Mouse (Mus musculus) stomach, embryonic 15.5 days (tissue): Measurements from ENCODE around the gene Entpd1. TPM values are rescaled to one million over a fixed set of nuclear protein-coding genes. Genes with fewer than 3 reads are reported as not detected.

Source experiments
- ATAC-seq: fragments of 200-750 bp; cut with Nextera tagmentation; 2 replicates; pipeline ENCODE4 v1.8.0; 2017; ENCODE audit warnings: low read depth, moderate number of reproducible peaks, moderate TSS enrichment; ENCODE audit not compliant: insufficient read depth, low FRiP score
- H3K27ac ChIP-seq: fragments of 300-500 bp; sonication (generic); 2 replicates; pipeline ENCODE4 v1.5.1; 2015; ENCODE audit warnings: mild to moderate bottlenecking, inconsistent platforms
- H3K27me3 ChIP-seq: fragments of 300-500 bp; sonication (generic); replicated peaks from 2 replicates; pipeline ENCODE4 v1.6.1; 2015; ENCODE audit warnings: inconsistent platforms
- H3K36me3 ChIP-seq: fragments of 300-500 bp; sonication (generic); 2 replicates; pipeline ENCODE4 v1.6.1; 2015; ENCODE audit warnings: inconsistent platforms
- H3K4me1 ChIP-seq: fragments of 300-500 bp; sonication (generic); 2 replicates; pipeline ENCODE4 v1.6.1; 2015; ENCODE audit warnings: inconsistent platforms
- H3K4me2 ChIP-seq: fragments of 300-500 bp; sonication (generic); 2 replicates; pipeline ENCODE4 v1.6.1; 2015; ENCODE audit warnings: mild to moderate bottlenecking, inconsistent platforms
- H3K4me3 ChIP-seq: fragments of 300-500 bp; sonication (generic); replicated peaks from 2 replicates; pipeline ENCODE4 v1.5.1; 2015; ENCODE audit warnings: inconsistent platforms
- H3K9ac ChIP-seq: fragments of 300-500 bp; sonication (generic); 2 replicates; pipeline ENCODE4 v1.6.1; 2015; ENCODE audit warnings: inconsistent platforms
- H3K9me3 ChIP-seq: fragments of 300-500 bp; sonication (generic); 2 replicates; pipeline ENCODE4 v1.6.1; 2016; ENCODE audit warnings: inconsistent platforms
- WGBS: fragments of 180-500 bp; shearing (Covaris S2); methylation state at CpG from one replicate; pipeline ENCODE4 v1.1.7; 2015; 5-methylcytosine and 5-hydroxymethylcytosine counted together
- polyA plus RNA-seq: library from polyadenylated mRNA; unstranded; fragments of >200 nt; fragmentation: Nextera tagmentation; extraction: Ambion mirVana; gene quantifications from 2 replicates; pipeline ENCODE4 v1.2.1, GENCODE M21; 2015

Gene Entpd1
- polyA plus RNA-seq, 1 experiment from 2014 or later = 10.9 TPM

DNA sequence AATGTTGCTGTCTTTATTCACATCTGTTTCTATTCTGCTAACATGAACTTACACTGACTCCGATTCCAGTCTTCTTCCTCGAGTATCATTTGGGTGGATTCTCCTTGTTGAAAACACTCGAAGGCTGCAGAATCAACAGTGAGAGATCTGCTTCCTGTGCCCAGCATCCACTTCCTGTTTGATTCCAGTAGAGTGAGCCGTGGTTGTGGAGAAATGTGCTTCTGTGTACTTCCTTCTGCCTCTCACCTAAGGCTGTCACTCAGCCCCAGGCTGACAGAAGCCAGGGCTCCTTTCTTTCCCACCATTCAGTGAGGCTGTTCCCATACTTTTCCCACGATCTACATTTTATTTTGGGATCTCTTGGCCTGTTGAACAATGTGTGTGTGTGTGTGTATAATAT is 37.9 kb downstream of the Entpd1 start:
- Histone ChIP-seq H3K9me3 (no peaks in the 10 kb centered on the region), H3K4me3 (no peak overlapping the region), H3K36me3 (no peaks in the 10 kb centered on the region), H3K27me3 (no peaks in the 10 kb centered on the region), H3K4me2 (no peak overlapping the region), H3K27ac (no peak overlapping the region), H3K4me1 (peaks cover 2% of the 10 kb centered on the region; the same call in 1 of the 2 replicates), H3K9ac (no peak overlapping the region)
- WGBS = 53% methylated on average over 5 of the region's 5 CpGs
- no peak for ATAC-seq

GRCm38 (mm10) chr19:40656207-40656606 is 44.0 kb downstream of the Entpd1 start:
- no peak for ATAC-seq
- 85% methylated on average over 5 of the region's 5 CpGs for WGBS
- Histone ChIP-seq H3K9me3 (no peaks in the 10 kb centered on the region), H3K9ac (no peak overlapping the region), H3K36me3 (no peaks in the 10 kb centered on the region), H3K4me1 (peaks cover 7% of the 10 kb centered on the region; the same call in 1 of the 2 replicates), H3K27ac (no peak overlapping the region), H3K27me3 (no peaks in the 10 kb centered on the region; the same call in 1 of the 2 replicates), H3K4me2 (no peak overlapping the region), H3K4me3 (no peak overlapping the region)

DNA sequence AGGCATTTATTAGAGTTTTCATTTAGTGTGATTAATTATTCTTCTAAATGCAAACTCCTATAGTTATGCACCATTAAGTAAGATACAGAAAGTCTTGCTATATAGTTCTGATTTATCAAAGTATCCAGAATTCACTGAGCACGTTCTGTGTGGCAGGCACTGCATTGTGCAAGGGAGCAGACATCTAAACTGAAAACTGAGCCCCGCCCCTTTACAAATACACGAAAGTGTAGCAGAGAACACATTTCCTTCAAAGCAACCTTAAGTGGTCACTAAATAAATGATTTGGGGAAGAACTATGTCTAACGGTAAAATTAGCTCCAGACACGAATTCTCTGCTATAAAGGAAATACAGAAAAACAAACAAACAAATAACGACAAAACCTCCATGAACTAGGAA is 46.1 kb downstream of the Entpd1 start:
- Histone ChIP-seq H3K4me3 (no peak overlapping the region), H3K9me3 (no peaks in the 10 kb centered on the region), H3K36me3 (no peaks in the 10 kb centered on the region), H3K4me2 (no peak overlapping the region), H3K27me3 (no peaks in the 10 kb centered on the region; the same call in 1 of the 2 replicates), H3K9ac (no peak overlapping the region), H3K27ac (no peak overlapping the region), H3K4me1 (peaks cover 7% of the 10 kb centered on the region; the same call in 1 of the 2 replicates)
- 53% methylated on average over 6 of the region's 6 CpGs for whole genome bisulfite sequencing
- no peak for ATAC-seq

- H3K36me3 ChIP-seq = no peaks in the 10 kb centered on the region
- peak overlapping the region; percentile 55; the same call in 1 of the 2 replicates for H3K4me2 ChIP-seq
- H3K9ac ChIP-seq = no peak overlapping the region
- peaks cover 7% of the 10 kb centered on the region; the same call in 1 of the 2 replicates for H3K4me1 ChIP-seq
- ATAC-seq = no peak
- H3K4me3 ChIP-seq = no peak overlapping the region
- WGBS = 49% methylated on average over 5 of the region's 5 CpGs
- H3K27ac ChIP-seq = no peak overlapping the region
- H3K27me3 ChIP-seq = no peaks in the 10 kb centered on the region; the same call in 1 of the 2 replicates
- no peaks in the 10 kb centered on the region for H3K9me3 ChIP-seq
These were observed 46.8 kb downstream of the Entpd1 start for GRCm38 (mm10) chr19:40658935-40659334.

GRCm38 (mm10) chr19:40659651-40660478 is 47.7 kb downstream of the Entpd1 start:
- peak overlapping the region; percentile 71 for H3K27ac ChIP-seq
- H3K36me3 ChIP-seq = no peaks in the 10 kb centered on the region
- H3K27me3 ChIP-seq = no peaks in the 10 kb centered on the region; the same call in 1 of the 2 replicates
- peak overlapping the region; percentile 55 for H3K4me2 ChIP-seq
- H3K4me3 ChIP-seq = peak overlapping the region; percentile 30
- peak overlapping the region; percentile 9; the same call in 1 of the 2 replicates for H3K9ac ChIP-seq
- no peak for ATAC-seq
- no peaks in the 10 kb centered on the region for H3K9me3 ChIP-seq
- WGBS = 3% methylated on average over 16 of the region's 16 CpGs
- peaks cover 7% of the 10 kb centered on the region; the same call in 1 of the 2 replicates for H3K4me1 ChIP-seq

DNA sequence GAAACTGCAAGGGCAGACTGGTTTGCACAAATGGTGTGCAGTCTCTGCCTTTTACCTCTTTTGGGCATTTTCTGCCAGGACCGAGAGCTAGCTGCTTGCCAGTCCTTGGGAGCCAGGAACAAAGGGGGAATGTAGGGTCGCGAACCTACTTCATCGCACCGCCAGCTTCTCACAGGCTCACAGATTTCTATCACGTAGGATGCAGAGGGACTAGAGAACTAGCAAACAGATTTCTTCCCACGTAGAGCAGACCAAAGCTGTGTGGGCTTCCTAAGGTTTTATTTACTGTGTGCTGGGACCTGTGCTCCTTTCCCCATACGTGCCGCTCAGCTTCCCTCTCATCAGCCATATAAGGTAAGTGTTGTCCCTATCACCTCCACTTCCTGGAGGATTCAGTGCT is 48.3 kb downstream of the Entpd1 start:
- WGBS = 23% methylated on average over 9 of the region's 9 CpGs
- H3K27ac ChIP-seq = peak overlapping the region; percentile 71

GRCm38 (mm10) chr19:40661108-40661507 is 48.9 kb downstream of the Entpd1 start:
- H3K36me3 ChIP-seq = no peaks in the 10 kb centered on the region
- ATAC-seq = no peak
- H3K9ac ChIP-seq = no peak overlapping the region
- no peaks in the 10 kb centered on the region for H3K9me3 ChIP-seq
- no peaks in the 10 kb centered on the region; the same call in 1 of the 2 replicates for H3K27me3 ChIP-seq
- H3K4me1 ChIP-seq = peaks cover 7% of the 10 kb centered on the region; the same call in 1 of the 2 replicates
- peak overlapping the region; percentile 55; the same call in 1 of the 2 replicates for H3K4me2 ChIP-seq
- peak overlapping the region; percentile 30 for H3K4me3 ChIP-seq
- WGBS = 86% methylated on average over 2 of the region's 2 CpGs
- H3K27ac ChIP-seq = no peak overlapping the region

More for the DNA sequence above, 48.3 kb downstream of the Entpd1 start:
- peak overlapping the region; percentile 55 for H3K4me2 ChIP-seq
- H3K4me3 ChIP-seq = peak overlapping the region; percentile 30
- no peaks in the 10 kb centered on the region for H3K36me3 ChIP-seq
- H3K27me3 ChIP-seq = no peaks in the 10 kb centered on the region; the same call in 1 of the 2 replicates
- peak overlapping the region; percentile 9; the same call in 1 of the 2 replicates for H3K9ac ChIP-seq
- H3K4me1 ChIP-seq = peaks cover 7% of the 10 kb centered on the region; the same call in 1 of the 2 replicates
- no peaks in the 10 kb centered on the region for H3K9me3 ChIP-seq
- no peak for ATAC-seq

DNA sequence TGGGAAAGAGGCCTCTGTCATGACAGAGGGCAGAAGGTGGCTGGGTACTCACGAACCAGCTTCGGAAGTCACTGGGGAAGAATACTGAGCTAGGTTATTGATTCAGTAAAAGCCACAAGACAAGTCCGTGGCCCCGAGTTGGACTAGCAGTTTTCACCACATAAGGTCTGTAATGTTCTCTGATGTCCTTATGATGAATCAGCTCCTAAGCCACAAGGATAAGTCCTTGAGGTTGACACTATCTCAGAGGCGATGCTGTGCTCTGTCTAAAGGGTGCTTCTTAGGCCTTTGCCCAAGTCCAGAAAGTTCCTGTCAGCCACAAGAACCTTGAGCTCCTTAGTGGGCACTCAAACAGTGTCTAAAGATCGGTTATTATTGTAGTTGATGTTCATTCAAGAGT is 49.7 kb downstream of the Entpd1 start:
- Histone ChIP-seq H3K9me3 (no peaks in the 10 kb centered on the region), H3K9ac (no peak overlapping the region), H3K4me2 (no peak overlapping the region), H3K36me3 (no peaks in the 10 kb centered on the region), H3K27ac (no peak overlapping the region), H3K4me1 (peaks cover 7% of the 10 kb centered on the region; the same call in 1 of the 2 replicates), H3K27me3 (no peaks in the 10 kb centered on the region; the same call in 1 of the 2 replicates), H3K4me3 (no peak overlapping the region)
- no peak for ATAC-seq
- WGBS = 89% methylated on average over 6 of the region's 6 CpGs

DNA sequence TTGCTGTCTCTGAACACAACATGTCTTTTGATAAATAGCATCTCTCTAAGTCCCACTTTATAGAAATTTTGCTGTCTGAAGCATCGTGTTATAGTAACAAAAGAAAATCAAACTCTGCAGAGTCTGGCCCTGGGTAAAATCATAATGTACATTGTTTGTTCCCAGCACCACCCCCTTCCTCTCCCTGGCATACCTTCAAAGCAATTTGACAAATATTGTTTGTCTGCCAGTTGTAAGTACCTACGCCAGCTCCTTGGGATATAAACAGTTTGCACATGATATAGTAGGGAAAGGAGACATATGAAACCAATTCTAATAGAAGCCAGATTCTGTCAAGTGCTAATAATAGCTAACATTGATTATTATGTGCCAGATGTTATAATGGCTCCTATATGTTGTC is 50.6 kb downstream of the Entpd1 start:
- no peaks in the 10 kb centered on the region for H3K9me3 ChIP-seq
- H3K27me3 ChIP-seq = no peaks in the 10 kb centered on the region; the same call in 1 of the 2 replicates
- no peak overlapping the region for H3K4me3 ChIP-seq
- 53% methylated on average over 2 of the region's 2 CpGs for WGBS
- H3K36me3 ChIP-seq = no peaks in the 10 kb centered on the region
- peaks cover 7% of the 10 kb centered on the region; the same call in 1 of the 2 replicates for H3K4me1 ChIP-seq
- H3K27ac ChIP-seq = no peak overlapping the region
- H3K4me2 ChIP-seq = no peak overlapping the region
- ATAC-seq = no peak
- H3K9ac ChIP-seq = no peak overlapping the region

GRCm38 (mm10) chr19:40665778-40666177 is 53.6 kb downstream of the Entpd1 start:
- no peak for ATAC-seq

GRCm38 (mm10) chr19:40667111-40667510 is 54.9 kb downstream of the Entpd1 start:
- no peaks in the 10 kb centered on the region for H3K36me3 ChIP-seq
- no peaks in the 10 kb centered on the region for H3K27me3 ChIP-seq
- 64% methylated on average over 6 of the region's 6 CpGs for WGBS
- no peak overlapping the region for H3K4me2 ChIP-seq
- no peak for ATAC-seq
- H3K9ac ChIP-seq = no peak overlapping the region
- H3K4me3 ChIP-seq = no peak overlapping the region
- H3K9me3 ChIP-seq = no peaks in the 10 kb centered on the region
- H3K4me1 ChIP-seq = no peaks in the 10 kb centered on the region
- no peak overlapping the region for H3K27ac ChIP-seq

More at GRCm38 (mm10) chr19:40665778-40666177, 53.6 kb downstream of the Entpd1 start:
- Histone ChIP-seq H3K4me2 (no peak overlapping the region), H3K27me3 (no peaks in the 10 kb centered on the region), H3K36me3 (no peaks in the 10 kb centered on the region), H3K9me3 (no peaks in the 10 kb centered on the region), H3K9ac (no peak overlapping the region), H3K4me1 (no peaks in the 10 kb centered on the region), H3K27ac (no peak overlapping the region), H3K4me3 (no peak overlapping the region)
- WGBS = 72% methylated on average over 7 of the region's 7 CpGs

DNA sequence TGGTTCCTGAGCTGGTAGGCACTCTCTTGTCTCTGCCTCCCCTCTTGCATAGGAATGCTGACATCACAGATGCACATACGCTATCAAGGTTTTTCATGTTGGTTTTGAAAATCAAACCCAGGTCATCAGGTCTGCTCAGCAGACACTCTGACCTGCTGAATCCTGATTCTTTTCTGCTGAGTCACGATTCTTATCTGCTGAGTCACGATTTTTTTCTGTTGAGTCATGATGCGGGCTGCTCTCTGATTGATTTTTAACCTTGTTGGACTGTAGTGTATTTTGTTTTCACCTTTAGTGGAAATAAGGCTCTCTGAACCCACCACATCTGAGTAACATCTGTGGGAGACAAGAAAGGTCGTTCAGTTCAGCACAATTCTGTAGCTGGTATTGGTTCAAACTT is 63.2 kb downstream of the Entpd1 start:
- no peak for ATAC-seq
- H3K4me2 ChIP-seq = no peak overlapping the region
- no peaks in the 10 kb centered on the region for H3K9me3 ChIP-seq
- H3K27me3 ChIP-seq = no peaks in the 10 kb centered on the region
- no peaks in the 10 kb centered on the region for H3K36me3 ChIP-seq
- H3K4me3 ChIP-seq = no peak overlapping the region
- WGBS = 80% methylated on average over 5 of the region's 5 CpGs
- no peak overlapping the region for H3K27ac ChIP-seq
- no peak overlapping the region for H3K9ac ChIP-seq
- H3K4me1 ChIP-seq = no peaks in the 10 kb centered on the region
